Mouse (Mus musculus): ENCODE data around the gene Mtor. TPM values are rescaled to one million over a fixed set of nuclear protein-coding genes. Genes with fewer than 3 reads are reported as not detected.
A peak's percentile ranks its signal among the peaks of the same experiment; 100 is the strongest.

Gene Mtor
- polyA plus RNA-seq, 1 experiment from 2014 or later: 33.0 TPM

DNA sequence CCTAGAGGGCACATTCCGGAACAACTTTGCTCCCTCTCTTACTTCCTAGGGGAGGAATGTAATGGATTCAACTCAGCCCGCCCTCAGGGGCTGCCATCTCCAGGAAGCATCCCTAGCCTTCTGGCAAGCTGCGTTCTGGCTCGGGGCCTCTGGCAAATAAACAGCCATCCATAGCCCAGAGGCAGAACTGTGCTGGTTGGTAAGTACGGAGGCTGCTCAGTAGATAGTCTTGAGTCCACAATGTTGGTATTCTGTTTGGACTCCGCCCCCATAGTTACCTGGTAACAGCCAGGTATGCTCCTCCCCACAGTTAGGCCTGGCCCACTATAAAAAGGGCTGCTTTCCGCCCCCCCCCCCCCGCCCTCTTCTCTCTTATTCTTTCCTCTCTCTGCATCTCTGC is 141.2 kb downstream of the Mtor start:
- H3K9ac ChIP-seq (replicated peaks; ENCODE audit: low read depth, low read length): no peak overlapping the region
- no peak overlapping the region for H3K4me2 ChIP-seq (ENCODE audit: low read depth, low read length)
- WGBS: 62% methylated on average over 6 of the region's 8 CpGs

DNA sequence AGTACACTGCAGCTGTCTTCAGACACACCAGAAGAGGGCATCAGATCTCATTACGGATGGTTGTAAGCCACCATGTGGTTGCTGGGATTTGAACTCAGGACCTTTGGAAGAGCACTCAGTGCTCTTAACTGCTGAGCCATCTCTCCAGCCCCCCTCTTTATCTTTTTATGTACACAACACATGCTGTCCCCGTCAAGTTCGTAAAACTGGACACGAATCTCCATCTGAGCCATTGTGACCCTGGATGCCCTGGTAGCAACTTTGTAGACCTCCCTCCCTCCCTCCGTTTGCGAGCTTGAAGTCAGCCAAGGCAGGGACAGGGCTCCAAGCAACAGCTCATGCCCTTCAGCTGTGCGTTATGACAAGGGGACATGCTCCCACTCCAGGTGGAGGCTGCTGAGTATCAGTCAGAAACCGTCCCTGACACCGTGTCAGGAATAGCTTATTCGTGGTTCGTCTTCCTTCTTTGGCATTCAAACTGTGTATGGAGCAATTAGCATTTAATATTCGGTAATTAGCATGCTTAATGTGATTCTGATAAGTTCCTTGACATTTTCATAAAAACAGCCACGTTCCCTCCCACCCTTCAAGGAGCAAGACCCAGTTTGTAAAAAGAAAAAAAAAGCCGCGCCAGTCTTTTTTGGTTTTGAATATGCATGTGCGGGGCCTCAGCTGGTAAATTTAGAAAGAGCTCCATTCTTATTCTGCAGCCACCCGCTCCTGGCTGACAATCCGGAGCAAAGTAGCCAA is 142.2 kb downstream of the Mtor start:
- Histone ChIP-seq H3K4me1 (ENCODE audit: control insufficient read depth, insufficient read depth, low read length) (peaks cover 15% of the 10 kb centered on the region), H3K27me3 (ENCODE audit: control insufficient read depth, insufficient read depth, low read length) (no peaks in the 10 kb centered on the region), H3K4me2 (ENCODE audit: low read depth, low read length) (peak overlapping the region; percentile 96), H3K27ac (ENCODE audit: low read depth, low read length) (peak overlapping the region; percentile 45), H3K9me3 (ENCODE audit: control insufficient read depth, low read length) (no peaks in the 10 kb centered on the region), H3K36me3 (ENCODE audit: control insufficient read depth, insufficient read depth, low read length) (peaks cover 22% of the 10 kb centered on the region; the same call in 1 of the 2 replicates), H3K9ac (replicated peaks; ENCODE audit: low read depth, low read length) (peak overlapping the region; percentile 30; the same call in 1 of the 2 replicates), H3K4me3 (ENCODE audit: low read depth, low read length) (peak overlapping the region; percentile 61)
- no peak for ATAC-seq (ENCODE audit: low read depth)
- WGBS: 6% methylated on average over 18 of the region's 18 CpGs

More for the DNA sequence above, 141.2 kb downstream of the Mtor start:
- H3K4me1 ChIP-seq (ENCODE audit: control insufficient read depth, insufficient read depth, low read length): peaks cover 15% of the 10 kb centered on the region
- no peaks in the 10 kb centered on the region for H3K9me3 ChIP-seq (ENCODE audit: control insufficient read depth, low read length)
- H3K27ac ChIP-seq (ENCODE audit: low read depth, low read length): no peak overlapping the region
- H3K36me3 ChIP-seq (ENCODE audit: control insufficient read depth, insufficient read depth, low read length): 0 out of 2 replicates have a peak, but pooled peaks cover 12% of the 10 kb centered on the region
- no peak overlapping the region for H3K4me3 ChIP-seq (ENCODE audit: low read depth, low read length)
- no peaks in the 10 kb centered on the region for H3K27me3 ChIP-seq (ENCODE audit: control insufficient read depth, insufficient read depth, low read length)
- no peak for ATAC-seq (ENCODE audit: low read depth)

DNA sequence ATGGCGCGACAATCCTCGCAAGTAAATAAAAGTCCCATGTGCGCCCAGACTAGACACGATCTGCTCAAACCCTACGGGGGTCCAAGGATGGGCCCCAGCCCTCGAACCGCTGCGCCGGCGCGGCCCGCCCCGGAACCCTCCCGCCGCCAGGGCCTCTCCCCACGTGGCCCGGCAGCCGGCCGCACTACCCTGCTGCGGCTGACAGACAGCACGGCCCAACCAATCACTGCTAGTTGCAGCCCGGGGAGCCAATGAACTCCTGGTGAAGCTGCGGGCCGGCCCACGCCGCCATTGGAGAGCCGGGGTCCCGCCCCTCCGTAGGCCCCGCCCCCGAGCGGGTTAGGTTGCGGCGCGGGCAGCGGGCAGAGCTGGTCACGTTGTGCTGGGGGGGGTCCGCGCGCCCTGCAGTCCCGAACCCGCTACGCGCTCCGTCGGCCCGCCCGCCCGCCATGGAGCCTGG is 142.8 kb downstream of the Mtor start, which contains the start of gene Srm:
Gene Srm (plus strand): TSS at position 333 of the 460 bp plus-strand sequence.
- peak within 1 kb of the TSS; percentile 61 for H3K4me3 ChIP-seq (ENCODE audit: low read depth, low read length)
- no peaks in the 10 kb centered on the region for H3K9me3 ChIP-seq (ENCODE audit: control insufficient read depth, low read length)
- peak within 1 kb of the TSS; percentile 45 for H3K27ac ChIP-seq (ENCODE audit: low read depth, low read length)
- H3K4me1 ChIP-seq (ENCODE audit: control insufficient read depth, insufficient read depth, low read length): peaks cover 15% of the 10 kb centered on the region
- H3K27me3 ChIP-seq (ENCODE audit: control insufficient read depth, insufficient read depth, low read length): no peaks in the 10 kb centered on the region
- ATAC-seq (ENCODE audit: low read depth): peak; percentile 99
- peak within 1 kb of the TSS; percentile 96 for H3K4me2 ChIP-seq (ENCODE audit: low read depth, low read length)
- peak within 1 kb of the TSS; percentile 80 for H3K9ac ChIP-seq (replicated peaks; ENCODE audit: low read depth, low read length)
- peaks cover 24% of the 10 kb centered on the region for H3K36me3 ChIP-seq (ENCODE audit: control insufficient read depth, insufficient read depth, low read length)
- 0% methylated on average over 40 of the region's 50 CpGs for WGBS

DNA sequence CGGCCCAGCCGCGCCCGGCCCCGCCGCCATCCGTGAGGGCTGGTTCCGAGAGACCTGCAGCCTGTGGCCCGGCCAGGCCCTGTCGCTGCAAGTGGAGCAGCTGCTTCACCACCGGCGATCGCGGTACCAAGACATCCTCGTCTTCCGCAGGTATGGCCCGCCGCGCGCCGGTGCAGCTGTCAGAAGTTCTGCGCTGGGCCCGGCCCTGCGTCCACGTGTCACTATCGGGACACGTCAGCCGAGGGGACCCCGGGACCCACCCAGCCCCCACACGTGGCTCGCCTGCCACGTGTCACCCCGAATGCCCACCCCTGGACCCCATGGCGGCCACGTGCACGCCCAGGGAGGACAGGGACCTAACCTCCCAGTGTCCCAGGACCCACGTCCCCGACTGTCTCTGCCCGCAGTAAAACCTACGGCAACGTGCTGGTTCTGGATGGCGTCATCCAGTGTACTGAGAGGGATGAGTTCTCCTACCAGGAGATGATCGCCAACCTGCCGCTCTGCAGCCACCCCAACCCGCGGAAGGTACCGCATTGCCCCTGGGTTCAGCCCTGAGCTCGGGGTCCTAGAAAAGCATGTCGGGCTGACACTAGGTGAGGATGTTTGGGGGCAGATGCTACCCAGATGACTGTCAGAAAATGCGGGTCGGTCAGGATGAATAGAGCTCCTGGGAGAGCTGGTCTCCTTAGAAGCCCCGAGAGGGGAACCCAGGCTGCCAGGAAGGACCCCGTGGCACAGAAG is 143.4 kb downstream of the Mtor start:
- peak; percentile 59; the same call in 1 of the 2 replicates for ATAC-seq (ENCODE audit: low read depth)
- Histone ChIP-seq H3K27ac (ENCODE audit: low read depth, low read length) (0 out of 2 replicates have a peak overlapping the region, but pooled peaks have one; percentile 16), H3K27me3 (ENCODE audit: control insufficient read depth, insufficient read depth, low read length) (no peaks in the 10 kb centered on the region), H3K4me1 (ENCODE audit: control insufficient read depth, insufficient read depth, low read length) (peaks cover 15% of the 10 kb centered on the region), H3K36me3 (ENCODE audit: control insufficient read depth, insufficient read depth, low read length) (peaks cover 27% of the 10 kb centered on the region), H3K4me3 (ENCODE audit: low read depth, low read length) (peak overlapping the region; percentile 61), H3K9me3 (ENCODE audit: control insufficient read depth, low read length) (no peaks in the 10 kb centered on the region), H3K9ac (replicated peaks; ENCODE audit: low read depth, low read length) (peak overlapping the region; percentile 80), H3K4me2 (ENCODE audit: low read depth, low read length) (peak overlapping the region; percentile 96)
- under 1% methylated on average over 52 of the region's 53 CpGs for WGBS

DNA sequence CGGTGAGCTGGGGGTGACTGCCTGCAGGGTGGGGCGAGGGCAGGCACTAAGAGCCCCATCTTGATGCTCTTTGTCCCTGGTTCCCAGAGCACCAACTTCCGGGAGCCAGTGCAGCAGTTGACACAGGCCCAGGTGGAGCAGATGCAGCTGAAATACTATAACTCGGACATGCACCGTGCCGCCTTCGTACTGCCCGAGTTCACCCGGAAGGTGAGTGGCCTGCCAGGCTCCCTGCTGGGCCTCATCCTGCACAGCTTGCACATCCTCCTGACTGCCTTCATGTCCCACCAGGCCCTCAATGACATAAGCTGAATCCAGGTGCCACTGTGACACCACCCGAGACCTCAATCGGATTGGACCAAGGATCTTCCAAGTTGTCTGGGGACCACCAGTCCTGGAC is 145.6 kb downstream of the Mtor start:
- Histone ChIP-seq H3K9ac (replicated peaks; ENCODE audit: low read depth, low read length) (no peak overlapping the region), H3K4me1 (ENCODE audit: control insufficient read depth, insufficient read depth, low read length) (peaks cover 15% of the 10 kb centered on the region), H3K27me3 (ENCODE audit: control insufficient read depth, insufficient read depth, low read length) (no peaks in the 10 kb centered on the region), H3K9me3 (ENCODE audit: control insufficient read depth, low read length) (no peaks in the 10 kb centered on the region), H3K4me3 (ENCODE audit: low read depth, low read length) (no peak overlapping the region), H3K4me2 (ENCODE audit: low read depth, low read length) (no peak overlapping the region), H3K27ac (ENCODE audit: low read depth, low read length) (no peak overlapping the region), H3K36me3 (ENCODE audit: control insufficient read depth, insufficient read depth, low read length) (peaks cover 27% of the 10 kb centered on the region)
- WGBS: 94% methylated on average over 11 of the region's 11 CpGs
- no peak for ATAC-seq (ENCODE audit: low read depth)

DNA sequence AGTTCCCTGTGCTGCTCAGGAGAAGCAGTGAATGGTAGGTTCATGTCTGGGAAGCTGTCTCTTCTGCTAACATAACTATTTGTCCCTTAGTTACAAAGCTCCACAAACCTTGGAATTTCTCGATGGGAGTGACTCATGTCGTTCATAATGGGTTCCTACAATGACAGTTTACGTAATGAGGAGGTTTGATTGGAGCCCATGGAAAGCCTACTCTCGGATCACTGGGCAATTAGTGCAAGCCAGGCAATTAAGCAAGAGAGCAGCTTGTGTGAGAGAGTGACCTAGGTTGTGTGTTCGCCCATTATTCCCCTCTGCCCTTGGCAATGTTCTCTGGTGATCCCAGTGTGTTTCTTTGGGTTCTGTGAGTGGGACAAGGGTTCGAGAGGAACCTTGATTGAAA is 147.5 kb downstream of the Mtor start:
- Histone ChIP-seq H3K4me2 (ENCODE audit: low read depth, low read length) (no peak overlapping the region), H3K9ac (replicated peaks; ENCODE audit: low read depth, low read length) (no peak overlapping the region), H3K36me3 (ENCODE audit: control insufficient read depth, insufficient read depth, low read length) (peaks cover 27% of the 10 kb centered on the region), H3K4me3 (ENCODE audit: low read depth, low read length) (no peak overlapping the region), H3K27ac (ENCODE audit: low read depth, low read length) (no peak overlapping the region), H3K4me1 (ENCODE audit: control insufficient read depth, insufficient read depth, low read length) (peaks cover 11% of the 10 kb centered on the region), H3K9me3 (ENCODE audit: control insufficient read depth, low read length) (no peaks in the 10 kb centered on the region), H3K27me3 (ENCODE audit: control insufficient read depth, insufficient read depth, low read length) (no peaks in the 10 kb centered on the region)
- 88% methylated on average over 6 of the region's 6 CpGs for WGBS
- no peak for ATAC-seq (ENCODE audit: low read depth)

DNA sequence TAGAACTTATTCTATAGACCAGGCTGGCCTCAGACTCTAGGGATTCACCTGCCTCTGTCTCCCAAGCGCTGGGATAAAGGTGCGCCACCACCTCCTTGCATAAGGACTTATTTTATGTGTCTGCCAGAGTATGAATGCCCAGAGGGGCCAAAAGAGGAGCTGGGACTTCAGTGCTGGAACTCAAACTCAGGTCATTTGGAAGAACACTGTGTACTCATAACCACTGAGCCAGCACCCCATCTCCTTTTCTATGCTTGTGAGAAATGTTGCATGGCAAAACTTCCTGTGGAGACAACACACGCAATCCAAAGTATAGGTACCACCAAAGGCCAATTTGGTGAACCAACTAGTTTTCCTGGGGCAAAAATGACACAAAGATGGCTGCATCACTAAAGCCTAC is 148.3 kb downstream of the Mtor start:
- no peak overlapping the region for H3K4me3 ChIP-seq (ENCODE audit: low read depth, low read length)
- H3K9me3 ChIP-seq (ENCODE audit: control insufficient read depth, low read length): no peaks in the 10 kb centered on the region
- H3K36me3 ChIP-seq (ENCODE audit: control insufficient read depth, insufficient read depth, low read length): peaks cover 27% of the 10 kb centered on the region
- H3K27me3 ChIP-seq (ENCODE audit: control insufficient read depth, insufficient read depth, low read length): no peaks in the 10 kb centered on the region
- no peak for ATAC-seq (ENCODE audit: low read depth)
- H3K4me2 ChIP-seq (ENCODE audit: low read depth, low read length): no peak overlapping the region
- H3K27ac ChIP-seq (ENCODE audit: low read depth, low read length): no peak overlapping the region
- no peak overlapping the region for H3K9ac ChIP-seq (replicated peaks; ENCODE audit: low read depth, low read length)
- WGBS: 97% methylated on average over 3 of the region's 3 CpGs
- peaks cover 11% of the 10 kb centered on the region for H3K4me1 ChIP-seq (ENCODE audit: control insufficient read depth, insufficient read depth, low read length)

DNA sequence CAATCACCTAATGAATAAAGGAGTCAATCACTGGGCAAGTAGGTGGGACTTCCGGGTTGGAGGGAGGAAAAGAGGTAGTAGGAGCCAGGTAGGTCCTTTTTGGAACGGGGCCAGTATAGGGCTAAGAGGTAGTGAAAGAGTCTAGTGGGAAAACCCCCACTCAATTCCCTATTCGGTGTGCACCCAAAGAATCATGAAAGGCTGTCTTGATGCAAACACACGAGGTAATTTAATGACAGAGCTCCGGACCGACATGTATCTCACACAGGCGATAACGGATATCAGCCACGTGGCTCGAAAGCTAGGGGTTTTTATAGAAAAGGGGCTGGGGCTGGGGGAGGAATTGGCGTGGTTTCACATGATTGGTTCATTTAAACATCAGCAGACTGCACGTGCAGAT is 150.4 kb downstream of the Mtor start:
- Histone ChIP-seq H3K9ac (replicated peaks; ENCODE audit: low read depth, low read length) (no peak overlapping the region), H3K4me1 (ENCODE audit: control insufficient read depth, insufficient read depth, low read length) (no peaks in the 10 kb centered on the region), H3K9me3 (ENCODE audit: control insufficient read depth, low read length) (no peaks in the 10 kb centered on the region), H3K27ac (ENCODE audit: low read depth, low read length) (no peak overlapping the region), H3K27me3 (ENCODE audit: control insufficient read depth, insufficient read depth, low read length) (no peaks in the 10 kb centered on the region), H3K4me3 (ENCODE audit: low read depth, low read length) (no peak overlapping the region), H3K36me3 (ENCODE audit: control insufficient read depth, insufficient read depth, low read length) (peaks cover 21% of the 10 kb centered on the region), H3K4me2 (ENCODE audit: low read depth, low read length) (no peak overlapping the region)
- WGBS: 94% methylated on average over 12 of the region's 12 CpGs
- ATAC-seq (ENCODE audit: low read depth): no peak

DNA sequence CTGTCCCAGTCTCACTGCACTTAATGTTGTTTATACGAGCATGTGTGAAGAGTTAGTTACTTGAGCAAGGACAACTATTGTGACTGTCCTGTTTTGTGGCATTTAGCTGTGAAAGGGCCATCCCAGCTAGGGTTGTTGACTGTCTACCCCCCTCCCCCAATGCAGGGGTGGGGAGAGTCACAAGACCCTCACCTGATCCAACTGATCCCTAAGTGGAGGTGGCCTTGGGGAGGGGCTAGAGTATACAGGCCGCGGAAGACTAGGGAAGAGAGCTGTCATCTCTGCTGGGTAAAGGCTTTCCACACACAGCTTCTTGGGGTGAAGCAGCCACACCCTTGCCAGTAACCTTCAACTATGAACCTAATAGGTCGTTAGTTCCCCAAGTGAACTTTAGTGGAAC is 151.9 kb downstream of the Mtor start:
- no peak for ATAC-seq (ENCODE audit: low read depth)
- Histone ChIP-seq H3K27me3 (ENCODE audit: control insufficient read depth, insufficient read depth, low read length) (no peaks in the 10 kb centered on the region), H3K4me3 (ENCODE audit: low read depth, low read length) (no peak overlapping the region), H3K36me3 (ENCODE audit: control insufficient read depth, insufficient read depth, low read length) (peaks cover 8% of the 10 kb centered on the region), H3K9ac (replicated peaks; ENCODE audit: low read depth, low read length) (no peak overlapping the region), H3K4me2 (ENCODE audit: low read depth, low read length) (no peak overlapping the region), H3K27ac (ENCODE audit: low read depth, low read length) (no peak overlapping the region), H3K9me3 (ENCODE audit: control insufficient read depth, low read length) (no peaks in the 10 kb centered on the region), H3K4me1 (ENCODE audit: control insufficient read depth, insufficient read depth, low read length) (no peaks in the 10 kb centered on the region)
- 94% methylated on average over 4 of the region's 4 CpGs for WGBS
